Mouse (Mus musculus) kidney, postnatal 4 days (tissue): ENCODE data around the gene Fam102b.

ENCODE experiments used
- DNase-seq, 2 experiments: peaks; one replicate each; pipeline ENCODE4 v3.0.0; 2021; ENCODE audit warnings: mixed read lengths in 2 of 2

Fam102b gene

DNA sequence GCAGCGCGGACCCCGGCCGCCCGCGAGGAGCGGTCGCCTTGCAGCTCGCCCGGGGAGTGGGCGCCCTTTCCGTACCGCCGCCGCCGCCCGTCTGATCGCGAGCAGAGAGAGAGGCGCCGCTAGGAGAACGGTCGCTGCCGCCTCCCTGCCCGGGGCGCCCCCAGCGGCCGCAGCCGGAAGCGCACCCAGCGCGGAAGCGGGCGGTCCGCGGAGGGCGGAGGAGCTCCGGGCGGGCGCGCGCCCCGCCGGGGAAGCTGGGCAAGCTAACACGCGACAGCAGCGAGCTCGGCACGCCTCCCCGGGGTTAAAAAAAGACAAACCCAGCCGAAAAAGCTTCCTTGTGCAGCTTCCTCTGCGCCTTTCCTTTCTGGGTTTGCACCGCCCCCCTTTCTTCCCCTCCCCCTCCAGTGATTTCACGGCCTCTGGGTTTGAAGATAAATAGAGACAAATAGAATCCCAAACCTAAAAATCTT, at the start of gene Fam102b:
Fam102b (minus strand) TSS at position 93 of the 473 bp plus-strand sequence.
- DNase-seq, result peak; percentile 91 to 94

DNA sequence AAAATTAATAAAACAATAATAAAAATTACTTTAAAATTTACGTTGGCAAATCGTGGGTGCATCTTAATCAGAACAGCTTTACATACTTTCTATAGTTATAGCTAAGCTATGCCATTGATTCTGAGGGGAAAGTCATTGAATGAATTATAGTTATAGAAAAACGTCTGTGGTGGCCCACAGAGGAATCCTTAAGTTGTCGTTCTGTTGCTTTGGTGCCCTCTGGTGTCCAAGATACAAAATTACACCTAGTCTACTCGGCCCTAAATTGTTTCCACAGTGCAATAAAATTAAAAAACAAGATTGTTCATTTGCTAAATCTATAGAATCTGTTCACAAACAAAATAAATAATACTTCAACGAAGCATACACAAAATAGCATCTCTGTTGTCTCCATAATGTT, 35.6 kb upstream of the Fam102b start:
- peak in 1 of 2 experiments; percentile 18 for DNase-seq

DNA sequence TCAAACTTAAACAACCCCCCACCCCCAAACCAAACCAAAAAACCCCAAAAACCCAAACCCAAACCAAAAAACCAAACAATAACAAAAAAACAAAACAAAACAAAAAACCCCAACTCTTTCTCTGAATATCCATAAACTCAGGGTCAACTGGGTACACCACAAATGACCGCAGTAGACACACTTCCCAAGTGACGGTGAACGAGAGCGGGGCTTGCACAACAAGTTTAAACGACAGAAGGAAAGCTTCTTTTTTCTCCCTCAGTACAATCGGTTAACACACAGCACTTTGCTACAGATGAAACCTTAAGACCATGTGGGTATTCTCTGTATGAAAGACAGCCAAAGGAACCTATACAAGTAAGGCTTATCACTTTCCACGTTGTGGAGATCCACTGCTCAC, 35.0 kb upstream of the Fam102b start:
- no peak for DNase-seq

DNA sequence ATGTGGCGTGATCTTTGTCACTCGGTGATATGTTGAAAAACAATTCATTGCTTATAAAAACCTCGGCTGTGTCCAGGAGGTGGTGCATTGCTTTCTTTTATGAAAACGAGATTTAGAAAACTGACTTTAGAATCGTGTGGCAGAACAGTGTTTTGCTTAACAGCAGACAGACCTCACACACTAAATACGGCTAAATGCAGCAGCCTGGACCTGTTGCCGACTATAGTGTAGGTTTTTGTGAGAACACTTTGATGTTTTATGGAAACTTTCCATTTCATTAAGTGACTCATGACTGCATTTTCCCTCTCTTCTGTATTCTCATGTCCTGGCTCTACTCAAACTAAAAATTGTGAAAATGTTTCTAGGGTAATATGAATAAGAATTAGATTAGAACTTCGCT, 32.5 kb upstream of the Fam102b start:
- DNase-seq, result no peak

DNA sequence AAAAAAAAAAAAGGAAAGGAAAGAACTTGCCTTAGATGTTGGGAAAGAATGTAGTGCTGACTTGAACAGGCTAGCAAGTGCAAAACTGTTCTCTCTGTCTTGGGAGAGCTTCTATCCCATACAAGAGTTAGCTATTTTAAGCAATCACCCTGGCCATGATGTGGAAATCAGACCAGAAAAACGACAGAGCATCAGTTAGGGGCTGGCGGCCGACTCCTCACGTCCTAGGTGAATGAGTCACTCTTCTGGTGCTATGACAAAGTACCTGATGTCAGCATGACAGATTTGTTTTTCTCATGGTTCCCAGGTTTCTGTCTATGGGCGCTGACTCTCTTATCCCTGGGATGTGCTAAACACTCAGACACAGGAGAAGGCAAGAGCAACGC, 24.5 kb upstream of the Fam102b start:
- DNase-seq, result no peak

DNA sequence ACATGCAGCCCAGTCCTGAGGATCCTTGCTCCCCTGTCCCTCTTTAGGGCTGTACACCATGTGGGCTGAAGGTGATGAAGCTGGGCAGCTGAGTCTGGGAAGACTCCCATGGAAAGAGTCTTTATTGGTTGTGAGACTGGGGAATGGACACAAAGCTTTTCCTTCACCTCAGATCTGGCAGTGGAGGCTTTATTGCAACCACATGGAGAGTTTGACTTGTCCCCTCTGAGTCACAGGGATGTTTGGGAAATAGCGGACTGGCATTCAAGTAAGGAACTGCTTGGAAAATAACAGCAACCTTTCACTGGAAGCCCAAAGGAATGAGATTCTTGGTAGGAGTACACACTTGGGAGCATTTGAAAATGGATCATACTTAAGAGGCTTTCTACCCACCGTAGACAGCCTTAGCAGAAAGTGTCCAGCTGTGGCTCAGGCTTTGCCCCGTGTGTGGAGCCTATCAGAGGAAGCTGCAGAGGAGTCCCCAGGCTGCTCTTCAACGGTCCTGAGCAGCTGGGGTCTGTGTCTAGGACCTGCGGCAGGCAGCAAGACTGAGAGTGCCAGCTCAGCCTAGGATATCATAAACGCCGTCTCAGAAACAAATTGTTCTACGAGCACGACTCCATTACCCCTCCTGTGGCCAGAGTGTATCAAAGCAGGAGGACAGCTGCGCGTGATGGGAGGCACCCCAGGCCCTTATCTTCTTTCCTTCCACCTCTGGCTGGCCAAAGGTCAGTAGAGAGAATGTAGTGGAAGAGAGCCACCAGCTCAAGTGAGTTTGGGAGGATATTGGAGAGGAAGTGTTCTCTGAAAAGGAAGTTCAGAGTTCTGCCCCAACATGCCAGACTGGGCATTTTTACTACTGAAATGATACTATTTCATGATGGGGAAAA, 23.9 kb upstream of the Fam102b start:
- peak; percentile 13 to 27 for DNase-seq

DNA sequence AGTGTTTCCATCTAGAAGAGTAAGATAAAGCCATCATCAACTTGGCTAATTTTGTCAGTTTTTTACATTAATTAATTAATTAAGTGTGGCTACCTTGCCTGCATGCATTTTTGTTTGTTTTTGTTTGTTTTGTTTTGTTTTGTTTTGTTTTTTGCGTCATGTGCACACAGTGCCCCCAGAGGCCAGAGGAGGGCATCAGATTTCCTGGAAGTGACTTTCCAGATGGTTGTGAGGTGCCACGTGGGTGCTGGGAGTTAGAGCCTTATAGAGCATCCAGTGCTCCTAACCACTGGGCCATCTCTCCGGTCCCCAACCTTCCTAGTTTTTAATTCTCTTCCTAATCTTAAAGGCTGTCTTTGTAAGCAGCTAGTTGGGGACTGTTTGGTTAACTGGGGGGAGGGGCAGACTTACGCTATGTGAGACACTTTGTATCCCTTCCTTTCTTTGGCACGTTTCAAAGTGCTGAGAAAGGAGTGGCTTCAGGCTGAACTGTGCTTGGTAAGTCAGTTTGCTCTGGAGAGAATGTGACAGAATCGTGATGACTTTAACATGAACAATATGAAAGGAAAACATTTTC, 20.4 kb upstream of the Fam102b start:
- no peak for DNase-seq

DNA sequence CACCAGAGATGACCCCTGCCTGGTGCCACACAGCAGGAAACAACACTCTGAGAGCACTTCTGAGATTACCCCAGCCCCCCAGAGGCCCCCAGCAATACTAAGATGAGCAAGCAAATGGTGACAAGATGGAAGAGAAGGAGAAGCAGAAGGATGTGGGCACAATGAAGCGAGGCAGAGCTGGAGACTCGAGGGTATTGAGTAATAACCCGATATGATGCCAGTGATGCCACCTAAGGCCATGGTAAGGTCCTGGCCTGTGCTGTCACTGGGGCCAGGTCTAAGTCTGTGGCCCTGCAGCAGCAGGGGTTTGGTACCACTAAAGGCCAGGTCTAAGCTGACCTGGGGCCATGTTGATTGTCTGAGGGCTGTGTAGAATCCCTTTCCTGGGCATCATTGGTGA, 19.0 kb upstream of the Fam102b start:
- no peak for DNase-seq

DNA sequence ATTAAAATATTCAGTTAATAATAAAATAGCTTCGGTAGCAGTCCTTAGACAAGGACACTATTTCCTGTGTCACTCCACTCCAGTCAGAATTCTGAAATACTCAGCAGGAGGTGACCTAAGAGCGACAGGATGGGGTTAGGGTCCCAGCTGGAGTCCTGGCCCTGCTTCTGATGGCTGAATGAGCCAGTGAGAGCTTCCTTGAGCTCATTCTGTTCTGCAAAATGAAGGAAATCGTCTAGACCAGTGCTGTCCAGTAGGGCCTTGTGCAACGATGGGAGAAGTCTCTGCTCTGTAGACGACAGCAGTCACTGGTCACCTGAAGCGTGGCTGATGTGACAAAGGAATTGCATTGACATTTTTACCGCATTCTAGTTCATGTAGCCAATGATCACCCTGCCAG, 16.0 kb upstream of the Fam102b start:
- no peak for DNase-seq

DNA sequence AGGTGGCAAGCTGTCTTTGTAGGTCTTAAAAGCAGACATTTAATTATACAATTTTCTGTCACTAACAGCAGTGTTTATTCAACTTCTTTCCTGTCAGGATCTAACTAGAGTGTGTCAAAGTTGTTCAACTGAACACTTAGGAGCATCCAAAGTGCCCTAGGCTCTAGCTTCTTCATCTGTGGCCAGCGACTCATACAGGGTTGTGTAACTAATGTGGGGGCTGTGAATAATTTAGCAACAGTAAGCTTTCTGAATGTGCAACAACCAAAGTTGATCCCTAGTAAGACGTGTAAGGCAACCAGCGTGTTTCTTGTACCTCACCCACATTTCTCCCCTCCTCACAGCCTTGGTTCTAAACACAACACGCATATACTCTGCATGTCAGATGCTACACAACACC, 13.5 kb upstream of the Fam102b start:
- DNase-seq, result no peak

DNA sequence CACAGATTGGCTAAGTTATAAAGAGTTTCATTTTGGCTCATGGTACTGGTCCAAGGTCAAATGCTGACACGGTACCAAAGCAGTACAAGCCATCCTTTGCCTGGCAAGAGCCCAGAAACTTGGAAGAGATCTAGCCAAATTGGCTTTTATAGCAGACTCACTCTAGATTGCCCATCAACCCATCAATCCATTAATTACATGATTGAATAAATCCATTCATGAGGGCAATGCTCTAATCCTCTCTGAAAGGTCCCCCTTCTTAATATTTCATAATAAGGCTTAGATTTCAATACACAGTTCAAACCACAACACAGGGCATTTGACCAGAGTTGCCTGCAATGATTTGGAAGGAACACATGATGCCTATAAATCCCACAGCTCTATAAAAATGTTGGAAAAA, 7.0 kb upstream of the Fam102b start:
- DNase-seq, result no peak

DNA sequence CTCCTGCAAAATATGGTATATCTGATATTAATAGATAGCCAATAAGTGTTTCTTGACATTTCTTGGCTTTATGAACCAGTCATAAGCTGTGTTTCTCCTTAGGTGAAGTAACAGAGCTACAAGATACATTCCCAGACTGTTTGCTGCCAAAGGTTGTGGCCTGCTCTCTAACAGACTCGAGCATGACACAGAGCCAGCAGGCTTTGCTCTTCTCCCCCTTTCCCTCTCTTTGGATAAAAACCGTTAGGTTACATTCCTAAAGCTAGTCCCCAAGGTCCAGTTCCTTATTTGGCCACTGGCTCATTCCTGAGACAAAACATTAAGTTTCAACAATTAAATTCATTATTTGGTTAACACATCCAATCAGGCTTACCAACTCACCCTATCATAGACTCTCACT, 4.9 kb upstream of the Fam102b start:
- no peak for DNase-seq

DNA sequence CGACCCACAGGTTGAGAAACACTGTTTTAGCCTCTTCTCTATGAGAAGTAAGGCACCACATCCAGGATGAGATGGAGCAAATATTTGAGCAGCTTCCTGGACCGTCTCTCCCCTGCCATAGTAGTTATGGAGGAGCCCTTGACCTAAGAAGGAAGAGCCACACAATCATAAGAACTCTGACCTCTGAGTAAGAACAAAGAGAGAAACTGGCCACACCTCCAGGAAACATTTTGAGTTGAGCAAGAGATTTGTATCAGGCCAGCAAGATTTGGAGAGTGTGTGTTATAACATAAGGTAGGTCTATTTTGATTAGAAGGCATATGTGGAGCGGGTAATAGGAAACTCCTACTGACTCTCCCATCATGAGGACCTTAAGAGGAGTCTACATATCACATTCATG, 4.2 kb upstream of the Fam102b start:
- no peak for DNase-seq

DNA sequence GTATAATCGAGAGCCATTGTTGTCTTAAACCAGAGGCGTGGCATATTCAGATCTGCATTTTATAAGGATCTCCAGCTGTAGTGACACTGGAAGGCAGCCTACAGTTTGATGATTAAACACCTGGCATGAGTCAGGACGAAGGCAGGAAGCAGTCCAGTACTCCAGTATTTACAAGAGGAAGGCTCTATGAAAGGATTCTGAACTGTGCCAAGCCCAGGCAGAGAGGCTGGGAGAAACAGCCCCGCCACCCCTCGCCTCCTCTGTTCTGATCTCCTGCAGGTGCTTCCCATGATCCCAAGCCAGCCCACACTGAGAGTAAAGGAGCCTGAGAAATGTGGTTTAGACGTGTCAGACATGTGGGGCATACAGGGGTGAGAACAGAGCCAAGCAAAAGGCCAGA, 3.4 kb upstream of the Fam102b start:
- DNase-seq, result peak; percentile 35 to 54

DNA sequence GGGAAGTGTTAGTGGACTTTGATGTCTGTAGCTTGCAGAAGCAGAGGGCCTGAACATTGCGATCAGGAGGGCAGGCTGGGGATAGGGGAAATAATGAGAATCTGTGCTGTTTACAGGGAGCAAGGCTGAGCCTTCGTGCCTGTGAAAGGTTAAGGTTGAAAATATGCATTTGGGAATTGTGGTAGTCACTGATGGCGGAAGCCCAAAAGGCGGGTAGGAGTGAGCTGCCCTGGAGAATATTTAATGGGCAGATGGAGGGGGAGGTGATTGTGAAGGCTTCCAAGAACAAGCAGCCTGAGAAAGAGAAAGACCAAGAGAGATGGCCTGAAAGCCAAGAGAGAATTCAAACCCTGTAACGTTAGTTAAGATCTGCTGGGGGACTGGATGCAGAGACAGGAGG, 2.3 kb upstream of the Fam102b start:
- DNase-seq, result no peak

DNA sequence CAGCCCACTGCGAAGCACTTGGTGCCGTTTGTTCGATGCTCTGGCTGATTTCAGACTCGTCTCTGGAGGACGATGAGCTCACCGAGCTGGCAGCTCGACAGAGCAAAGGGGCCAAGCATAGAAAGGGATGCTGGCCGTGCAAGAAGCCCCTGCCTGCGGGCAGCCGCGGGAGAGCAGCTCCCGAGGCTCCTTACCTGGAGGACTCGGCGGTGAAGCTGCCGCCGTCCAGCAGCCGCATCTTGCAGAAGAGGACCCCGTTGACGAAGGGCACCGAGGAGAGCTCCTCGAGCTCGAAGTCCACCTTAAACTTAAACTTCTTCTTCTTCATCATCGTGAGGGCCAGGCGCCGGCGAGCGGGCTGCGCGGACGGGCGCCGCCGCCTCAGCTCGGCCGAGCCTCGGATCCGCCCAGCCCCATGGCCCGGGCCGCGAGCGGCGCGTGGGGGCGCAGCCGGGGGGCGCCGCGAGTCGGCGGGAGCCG, 376 bp downstream of the Fam102b start:
- peak in 1 of 2 experiments; percentile 57 for DNase-seq

DNA sequence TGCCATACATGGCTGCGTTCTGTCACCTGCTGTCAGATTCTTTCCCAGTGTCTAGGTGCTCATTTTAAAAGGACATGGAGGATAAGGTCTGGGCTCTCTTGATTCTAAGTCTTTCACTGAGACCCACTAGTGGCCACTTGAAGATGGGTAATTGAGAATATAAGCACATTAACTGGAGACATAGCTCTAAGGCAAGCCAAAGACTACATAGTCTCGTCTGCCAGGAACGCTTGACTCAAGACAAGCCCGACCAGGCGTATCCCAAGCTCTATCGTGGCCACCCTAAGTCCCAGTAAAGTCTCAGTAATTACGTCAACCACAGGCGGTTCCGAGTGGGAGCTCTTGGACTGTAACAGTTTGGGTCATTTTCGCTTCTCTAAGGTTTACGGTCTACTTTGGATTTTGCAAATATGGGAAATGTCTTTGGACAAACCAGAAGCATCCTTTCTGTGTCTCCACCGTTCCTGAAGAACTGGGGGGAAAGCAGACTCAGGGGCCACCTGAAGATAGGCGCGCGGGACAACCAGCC, 881 bp downstream of the Fam102b start:
- DNase-seq, result peak; percentile 33 to 51

DNA sequence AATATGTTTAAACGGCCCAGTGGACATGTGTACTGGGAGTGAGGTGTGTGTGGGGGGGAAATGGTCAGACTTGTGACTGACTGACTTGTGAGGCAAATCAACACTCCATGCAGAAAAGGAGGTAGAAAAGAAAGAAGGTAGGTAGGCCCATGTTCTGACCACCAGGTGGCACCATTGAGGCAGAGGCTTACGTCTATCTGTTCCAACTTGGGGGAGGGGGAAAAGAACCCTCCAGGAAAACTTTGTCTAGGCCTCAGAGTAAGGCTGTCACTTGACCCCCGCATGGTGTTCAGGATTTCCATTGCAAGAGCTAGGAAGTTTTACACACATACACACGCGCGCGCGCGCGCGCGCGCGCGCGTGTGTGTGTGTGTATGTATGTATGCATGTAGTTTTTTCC, 1.8 kb downstream of the Fam102b start:
- peak; percentile 88 to 90 for DNase-seq

DNA sequence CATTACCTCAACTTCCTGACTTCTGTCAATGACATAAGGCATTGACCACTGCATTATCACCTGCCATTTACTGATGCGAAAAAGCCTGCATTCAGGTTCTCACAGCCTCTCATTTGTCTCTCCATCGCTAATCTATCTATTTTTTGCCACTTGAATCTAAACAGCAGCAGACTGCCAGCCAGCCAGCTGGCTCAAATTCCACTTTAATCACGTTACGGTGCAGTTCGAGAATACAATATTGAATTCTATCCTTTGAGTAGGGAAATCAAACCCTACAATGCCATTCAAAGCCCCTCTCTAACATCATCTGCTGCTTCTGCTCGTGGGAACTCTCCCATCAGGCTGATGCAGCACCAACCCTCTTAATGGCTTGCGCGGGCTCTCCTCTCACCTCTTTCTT, 4.3 kb downstream of the Fam102b start:
- no peak for DNase-seq

DNA sequence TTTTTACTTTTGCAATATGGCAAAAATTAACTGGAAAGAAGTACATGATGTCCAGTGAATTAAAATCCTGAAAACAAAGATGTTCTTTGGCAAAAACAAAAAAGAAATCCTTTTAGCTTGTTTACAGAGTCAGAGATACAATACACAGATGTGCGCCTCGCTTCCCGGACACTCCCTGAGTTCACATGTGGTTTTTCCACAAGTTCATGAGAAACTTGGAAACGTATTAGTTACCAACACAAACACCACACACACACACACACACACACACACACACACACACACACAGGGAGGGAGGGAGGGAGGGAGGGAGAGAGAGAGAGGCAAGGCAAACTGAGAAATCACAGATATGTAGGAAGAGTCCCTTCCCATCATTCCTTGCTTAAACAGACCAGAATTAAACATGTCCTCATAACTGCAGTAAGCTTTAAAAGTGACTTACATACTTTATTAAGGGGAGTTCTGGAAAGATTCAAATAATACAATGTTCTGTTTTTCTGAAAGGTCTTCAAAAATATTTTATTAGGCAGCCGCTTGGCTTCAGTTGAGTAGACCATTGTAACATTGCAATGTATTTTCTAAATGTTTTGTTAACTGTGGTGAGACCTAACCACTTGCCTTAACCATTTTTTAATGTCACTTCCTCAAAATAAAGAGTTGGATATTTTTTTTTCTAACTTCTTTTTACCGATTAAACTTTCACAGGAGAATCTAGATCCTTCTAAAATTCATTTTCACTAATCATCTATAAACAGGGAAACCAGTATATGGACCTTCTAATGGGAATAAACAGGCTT, 5.5 kb downstream of the Fam102b start:
- DNase-seq, result no peak

DNA sequence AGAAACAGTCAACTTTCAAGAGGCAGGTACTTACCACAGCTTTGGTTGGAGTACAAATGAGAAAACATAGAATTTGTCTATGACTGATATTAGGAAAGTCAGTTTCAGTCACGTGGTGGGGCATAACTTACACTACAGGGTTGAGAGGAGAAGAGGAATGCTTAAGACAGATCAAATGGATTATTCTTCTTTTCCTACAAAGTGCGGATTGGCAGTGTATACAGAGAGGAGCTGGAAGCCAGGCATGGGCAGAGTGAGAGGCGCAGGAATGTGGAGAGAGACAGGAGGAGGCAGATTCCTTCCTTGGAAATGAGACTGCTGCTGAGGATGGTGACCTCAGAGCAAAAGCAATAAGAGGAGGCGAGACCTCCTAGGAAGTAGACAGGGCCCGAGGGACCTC, 9.1 kb downstream of the Fam102b start:
- DNase-seq, result no peak

DNA sequence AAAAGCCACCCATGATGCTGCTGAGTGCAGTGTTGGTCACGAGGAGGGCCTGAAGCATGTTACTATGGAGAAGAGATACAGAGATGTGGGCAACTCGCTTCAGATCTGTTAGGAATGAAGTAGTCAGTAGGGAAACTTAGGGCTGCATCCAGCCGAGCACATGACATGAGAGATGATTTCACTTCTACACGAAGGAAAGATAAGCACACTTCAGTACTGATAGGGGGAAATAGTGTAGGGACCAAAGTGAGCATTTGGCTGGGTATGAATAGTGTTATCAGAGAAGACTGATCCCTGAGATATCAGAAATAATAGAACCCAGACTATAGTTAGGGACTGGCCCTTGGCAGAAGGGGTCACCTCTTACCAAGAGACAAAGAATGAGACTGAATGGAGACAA, 14.8 kb downstream of the Fam102b start:
- no peak for DNase-seq
